Mouse (Mus musculus) megakaryocyte-erythroid progenitor cell, adult 5-6 weeks (primary cell): ENCODE data around the gene Caln1. TPM values are rescaled to one million over a fixed set of nuclear protein-coding genes. Genes with fewer than 3 reads are reported as not detected.

Experiments
- ATAC-seq: replicated peaks from 2 replicates; pipeline ENCODE4 v1.8.0; 2016; ENCODE audit warnings: mild to moderate bottlenecking, inconsistent platforms; ENCODE audit not compliant: severe bottlenecking, poor library complexity, low FRiP score, low TSS enrichment
- total RNA-seq, 2 experiments: library from RNA; stranded (forward) in 1 of 2; stranded (reverse) in 1 of 2; fragments of 200-1000, 215-1000 nt in 1 of 2; fragments of >200 nt in 1 of 2; fragmentation: Nextera tagmentation in 1 of 2; gene quantifications; 2 replicates each; pipeline ENCODE4 v1.2.3; 2014 to 2017

Gene Caln1
- total RNA-seq, 2 experiments from 2014 or later: not detected

GRCm38 (mm10) chr5:130771061-130771741, 401.9 kb downstream of the Caln1 start:
- no peak for ATAC-seq

- ATAC-seq: no peak
These were observed 403.2 kb downstream of the Caln1 start for GRCm38 (mm10) chr5:130772491-130772890.

GRCm38 (mm10) chr5:130774946-130775345, 405.7 kb downstream of the Caln1 start:
- ATAC-seq: no peak

- no peak for ATAC-seq
These were observed 423.6 kb downstream of the Caln1 start for GRCm38 (mm10) chr5:130792755-130793452.

- ATAC-seq: no peak
These were observed 428.5 kb downstream of the Caln1 start for GRCm38 (mm10) chr5:130797713-130798112.

- no peak for ATAC-seq
These were observed 441.1 kb downstream of the Caln1 start for GRCm38 (mm10) chr5:130810314-130810713.

- ATAC-seq: no peak
These were observed 441.6 kb downstream of the Caln1 start for GRCm38 (mm10) chr5:130810846-130811245.

- no peak for ATAC-seq
These were observed 442.0 kb downstream of the Caln1 start for GRCm38 (mm10) chr5:130811266-130811665.

- ATAC-seq: no peak
These were observed 442.7 kb downstream of the Caln1 start for GRCm38 (mm10) chr5:130811966-130812365.

GRCm38 (mm10) chr5:130812556-130812955, 443.3 kb downstream of the Caln1 start:
- no peak for ATAC-seq

GRCm38 (mm10) chr5:130813089-130813488, 443.8 kb downstream of the Caln1 start:
- no peak for ATAC-seq

- no peak for ATAC-seq
These were observed 446.1 kb downstream of the Caln1 start for GRCm38 (mm10) chr5:130815352-130815751.

- no peak for ATAC-seq
These were observed 450.9 kb downstream of the Caln1 start for GRCm38 (mm10) chr5:130820021-130820648.

- ATAC-seq: no peak
These were observed 451.4 kb downstream of the Caln1 start for GRCm38 (mm10) chr5:130820661-130821060.

GRCm38 (mm10) chr5:130825797-130826196, 456.5 kb downstream of the Caln1 start:
- ATAC-seq: no peak

- no peak for ATAC-seq
These were observed 479.3 kb downstream of the Caln1 start for GRCm38 (mm10) chr5:130848562-130848961.

- no peak for ATAC-seq
These were observed 480.4 kb downstream of the Caln1 start for GRCm38 (mm10) chr5:130849610-130850009.

- ATAC-seq: no peak
These were observed 482.9 kb downstream of the Caln1 start for GRCm38 (mm10) chr5:130852182-130852581.

GRCm38 (mm10) chr5:130853371-130853770, 484.1 kb downstream of the Caln1 start:
- peak; percentile 85 for ATAC-seq

- no peak for ATAC-seq
These were observed 485.2 kb downstream of the Caln1 start for GRCm38 (mm10) chr5:130854430-130854829.

- peak; percentile 69 for ATAC-seq
These were observed 488.9 kb downstream of the Caln1 start for GRCm38 (mm10) chr5:130858148-130858547.
